Mouse (Mus musculus): ENCODE data around the gene Gcsh. TPM values are rescaled to one million over a fixed set of nuclear protein-coding genes. Genes with fewer than 3 reads are reported as not detected.

Gcsh gene
- polyA plus RNA-seq, 1 experiment: 18.7 TPM

DNA sequence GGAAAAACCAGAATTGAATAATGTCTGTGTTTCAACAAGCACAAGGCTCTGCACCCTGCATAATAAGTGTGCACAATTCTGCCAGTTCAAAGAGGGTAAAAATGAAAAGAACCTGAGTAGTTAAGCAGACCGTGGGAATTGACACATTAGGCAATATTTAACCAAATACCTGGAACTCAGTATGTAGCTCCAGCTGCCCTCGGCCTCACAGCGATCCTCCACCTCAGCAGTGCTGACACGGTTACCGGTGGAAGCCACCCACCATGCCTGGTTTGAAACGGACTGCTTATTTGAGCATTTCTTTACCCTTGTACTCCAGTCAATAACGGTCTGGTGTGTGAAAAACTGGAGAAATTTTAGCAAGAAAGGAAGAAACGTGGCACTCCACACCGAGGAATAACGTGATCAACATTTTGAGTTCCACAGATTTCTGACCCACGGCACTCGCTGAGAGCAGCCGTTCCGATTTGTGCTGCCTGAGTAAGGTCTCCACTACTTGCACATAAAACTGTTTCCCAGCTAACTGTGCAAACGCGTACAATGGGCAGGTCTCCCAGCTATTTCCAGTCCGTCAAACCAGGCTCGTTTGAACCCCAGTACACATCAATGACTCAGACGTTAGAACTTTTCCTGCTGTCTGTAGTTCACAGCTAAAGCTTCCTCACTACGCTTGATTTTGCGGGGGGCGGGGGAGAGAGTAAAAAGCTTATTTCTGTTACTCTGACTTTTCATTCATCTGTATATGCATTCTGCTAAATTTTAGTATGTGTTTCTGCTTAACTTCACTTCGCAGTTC, 963 bp downstream of the Gcsh start:
- TF ChIP-seq GATA1 (IDR thresholded peaks at IDR 0.05; ENCODE audit: low read length): no peak

DNA sequence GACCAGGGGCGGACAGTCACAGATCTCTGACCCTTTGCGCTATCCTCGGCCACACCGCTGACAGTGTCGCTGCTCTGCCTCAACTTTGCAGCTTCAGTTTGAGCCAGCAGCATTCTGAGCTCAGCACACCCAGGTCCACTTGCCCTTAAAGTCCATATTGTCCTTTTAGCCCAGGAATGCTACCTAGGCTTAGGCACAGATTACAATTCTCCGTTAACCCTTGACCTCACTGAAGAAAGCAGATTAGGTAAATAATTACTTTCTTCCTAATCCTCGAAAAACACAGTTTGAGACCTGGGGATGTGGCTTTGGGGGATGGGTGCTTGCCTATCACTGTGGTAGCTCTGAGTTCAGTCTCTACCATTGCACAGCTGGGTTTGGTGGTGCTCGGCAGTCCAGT, 2.1 kb downstream of the Gcsh start:
- no peak for TF ChIP-seq GATA1 (IDR thresholded peaks at IDR 0.05; ENCODE audit: low read length)

DNA sequence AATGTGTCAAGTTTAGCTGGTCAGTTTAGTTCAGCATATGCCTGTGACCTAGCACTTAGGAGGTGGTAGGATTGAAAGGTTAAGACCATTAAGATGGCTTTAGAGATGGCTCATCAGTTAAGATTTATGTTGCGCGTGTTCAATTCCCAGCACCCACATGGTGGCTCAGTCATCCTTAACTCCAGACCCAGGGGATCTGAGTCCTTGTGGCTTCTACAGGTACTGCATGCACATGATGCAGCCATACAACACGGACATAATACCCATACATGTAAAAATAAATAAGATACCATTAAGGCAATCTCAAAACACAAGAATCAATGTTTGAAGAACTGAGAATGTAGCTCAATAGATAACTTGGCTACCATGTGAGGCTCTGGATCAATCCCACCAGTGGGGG, 3.5 kb downstream of the Gcsh start:
- no peak for TF ChIP-seq GATA1 (IDR thresholded peaks at IDR 0.05; ENCODE audit: low read length)

- no peak for TF ChIP-seq GATA1 (IDR thresholded peaks at IDR 0.05; ENCODE audit: low read length)
Observed at GRCm38 (mm10) chr8:116980117-116980516, 13.2 kb downstream of the Gcsh start.

DNA sequence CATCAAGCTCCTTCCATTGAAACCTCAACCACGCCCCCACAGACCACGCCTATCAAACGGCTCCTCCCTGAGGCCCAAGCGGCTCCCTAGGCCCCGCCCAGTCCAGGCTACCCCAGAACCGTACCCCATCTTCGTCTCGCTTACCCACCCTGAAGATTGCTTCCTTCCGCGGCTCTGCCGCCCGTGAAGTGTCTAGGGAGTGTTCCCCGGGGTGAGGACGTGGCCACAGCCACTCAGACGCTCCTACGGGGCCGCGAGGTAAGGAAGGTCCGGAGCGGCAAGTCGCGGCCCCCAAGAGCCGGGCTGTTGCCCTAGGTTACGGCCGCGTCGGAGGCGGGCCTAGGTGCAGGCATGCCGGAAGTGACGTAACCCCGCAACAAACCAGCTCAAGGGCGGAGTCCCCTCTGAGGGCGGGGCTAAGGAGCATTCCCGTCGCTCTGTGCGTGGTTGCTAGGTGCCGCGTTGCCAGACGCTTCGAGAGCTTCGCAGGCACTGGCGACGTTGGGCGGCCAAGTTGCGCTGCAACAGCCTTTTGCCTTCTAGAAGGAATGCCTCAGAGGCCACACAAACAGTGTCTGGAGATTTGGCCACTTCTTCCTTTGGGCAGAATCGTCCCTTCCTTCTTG, 14.6 kb downstream of the Gcsh start, which contains the start of gene 1700030J22Rik:
Gene 1700030J22Rik (minus strand): TSS at position 329 of the 626 bp plus-strand sequence.
- TF ChIP-seq GATA1 (IDR thresholded peaks at IDR 0.05; ENCODE audit: low read length): no peak

DNA sequence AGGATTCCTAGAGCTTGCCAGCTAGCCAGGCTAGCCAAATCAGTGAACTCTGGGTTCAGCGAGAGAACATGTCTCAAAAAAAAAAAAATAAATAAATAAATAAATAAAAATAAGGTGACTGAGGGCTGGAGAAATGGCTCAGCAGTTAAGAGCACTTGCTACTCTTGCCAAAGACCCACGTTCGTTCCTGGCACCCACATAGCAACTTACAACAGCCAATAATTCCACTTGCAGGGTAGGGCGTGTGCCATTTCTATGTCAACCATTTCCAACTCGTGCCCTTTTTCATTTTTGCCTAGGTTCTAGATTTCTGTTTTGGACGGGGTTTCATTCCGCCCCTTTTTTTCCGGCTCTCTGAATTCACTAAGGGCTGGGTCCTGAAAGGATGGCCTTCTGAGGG, 15.3 kb downstream of the Gcsh start:
- no peak for TF ChIP-seq GATA1 (IDR thresholded peaks at IDR 0.05; ENCODE audit: low read length)

- no peak for TF ChIP-seq GATA1 (IDR thresholded peaks at IDR 0.05; ENCODE audit: low read length)
Observed at GRCm38 (mm10) chr8:116975606-116976005, 17.7 kb downstream of the Gcsh start.

DNA sequence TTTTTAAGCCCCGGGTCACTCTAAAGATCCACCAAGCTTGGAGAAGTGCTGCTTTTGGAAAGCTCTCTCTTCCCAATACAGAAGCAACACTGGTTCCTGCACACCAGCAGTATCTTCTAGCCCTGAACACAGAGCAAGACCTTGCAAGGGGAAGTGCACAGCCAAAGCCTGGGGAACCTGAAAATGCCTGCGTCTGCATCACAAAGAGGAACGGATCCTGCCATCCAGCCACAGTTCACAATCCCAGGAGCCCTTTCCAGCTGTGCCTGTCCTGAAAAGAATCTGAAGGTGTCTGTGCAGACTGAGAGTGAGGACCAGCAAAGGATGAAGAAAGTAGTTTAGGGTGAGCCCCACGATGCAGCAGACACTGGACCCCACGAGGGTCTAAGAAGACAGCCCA, 18.3 kb downstream of the Gcsh start:
- TF ChIP-seq GATA1 (IDR thresholded peaks at IDR 0.05; ENCODE audit: low read length): no peak

- TF ChIP-seq GATA1 (IDR thresholded peaks at IDR 0.05; ENCODE audit: low read length): no peak
Observed at GRCm38 (mm10) chr8:116969531-116969930, 23.8 kb downstream of the Gcsh start.

DNA sequence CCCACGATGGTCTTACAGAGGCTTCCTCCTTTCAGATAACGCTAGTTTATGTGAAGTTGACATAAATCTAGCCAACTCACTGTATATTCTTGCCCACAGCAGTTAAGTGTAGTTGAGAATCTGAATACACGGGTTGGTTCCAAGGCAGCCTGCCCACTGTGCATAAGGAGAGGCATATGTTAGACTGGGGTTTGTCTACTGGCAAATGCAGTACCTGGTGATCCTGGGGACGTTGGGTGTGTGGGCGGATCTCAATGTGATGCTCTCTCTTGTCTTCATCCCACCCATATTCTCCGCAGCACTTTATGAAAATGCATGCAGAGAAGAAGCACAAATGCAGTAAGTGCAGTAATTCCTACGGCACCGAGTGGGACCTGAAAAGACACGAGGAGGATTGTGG, 38.9 kb downstream of the Gcsh start:
- TF ChIP-seq GATA1 (IDR thresholded peaks at IDR 0.05; ENCODE audit: low read length): no peak

DNA sequence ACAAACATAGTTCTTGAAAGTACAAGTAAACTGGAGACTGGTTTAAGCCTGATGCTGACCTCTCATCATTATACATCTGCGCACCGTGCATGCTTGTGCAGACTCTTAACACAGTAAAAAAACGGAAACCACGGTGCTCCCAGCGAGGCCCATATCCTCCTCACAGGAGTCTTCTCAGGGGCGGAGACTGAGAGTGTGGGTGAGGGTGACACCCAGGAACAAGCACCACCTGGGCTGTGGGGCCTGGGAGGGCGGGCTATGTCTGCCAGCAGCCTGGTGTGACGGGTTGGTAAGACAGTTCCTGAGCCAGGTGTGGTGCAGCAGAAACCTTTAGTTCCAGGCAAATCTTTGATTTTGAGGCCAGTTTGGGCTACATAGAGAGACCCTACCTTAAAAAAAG, 40.9 kb downstream of the Gcsh start:
- TF ChIP-seq GATA1 (IDR thresholded peaks at IDR 0.05; ENCODE audit: low read length): no peak

GRCm38 (mm10) chr8:116951778-116952177, 41.6 kb downstream of the Gcsh start:
- TF ChIP-seq GATA1 (IDR thresholded peaks at IDR 0.05; ENCODE audit: low read length): no peak

DNA sequence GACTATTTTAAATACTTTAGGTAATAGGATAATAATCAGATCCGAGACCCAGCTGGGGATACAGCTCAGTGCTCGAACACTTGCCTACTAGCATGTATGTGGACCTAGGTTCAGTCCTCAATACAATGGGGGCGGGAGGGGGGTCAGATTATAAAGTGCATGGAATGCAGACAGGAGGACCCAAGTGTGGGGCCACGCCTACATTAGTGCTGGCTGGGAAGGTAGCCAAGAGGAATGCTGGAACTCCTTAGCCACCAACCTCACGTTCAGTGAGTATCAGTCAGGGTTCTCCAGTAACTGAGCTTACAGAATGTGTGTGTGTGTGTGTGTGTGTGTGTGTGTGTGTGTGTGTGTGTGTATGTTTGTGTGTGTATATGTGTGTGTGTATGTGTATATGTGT, 42.0 kb downstream of the Gcsh start:
- no peak for TF ChIP-seq GATA1 (IDR thresholded peaks at IDR 0.05; ENCODE audit: low read length)

- TF ChIP-seq GATA1 (IDR thresholded peaks at IDR 0.05; ENCODE audit: low read length): no peak
Observed at GRCm38 (mm10) chr8:116947589-116947988, 45.7 kb downstream of the Gcsh start.

DNA sequence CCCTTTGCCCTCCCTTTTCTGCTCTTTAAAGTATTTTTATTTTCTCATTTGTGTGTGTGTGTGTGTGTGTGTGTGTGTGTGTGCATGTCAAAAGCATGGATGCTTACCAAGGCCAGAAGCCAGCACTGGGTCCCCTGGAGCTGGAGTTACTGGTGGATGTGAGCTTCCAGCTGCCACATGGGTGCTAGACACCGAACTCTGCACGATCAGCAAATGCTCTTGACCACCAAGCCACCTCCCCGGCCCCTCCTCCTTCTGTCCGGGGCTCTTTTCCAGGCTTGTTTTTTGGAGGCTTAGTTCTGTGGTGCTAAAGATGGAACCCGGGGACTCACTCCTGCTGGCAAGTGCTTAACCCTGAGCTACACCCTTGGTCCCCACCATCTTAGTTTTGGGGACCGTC, 46.5 kb downstream of the Gcsh start:
- no peak for TF ChIP-seq GATA1 (IDR thresholded peaks at IDR 0.05; ENCODE audit: low read length)

GRCm38 (mm10) chr8:116946268-116946838, 47.0 kb downstream of the Gcsh start:
- TF ChIP-seq GATA1 (IDR thresholded peaks at IDR 0.05; ENCODE audit: low read length): no peak
